Mouse (Mus musculus) kidney, embryonic 16.5 days (tissue): ENCODE data around the gene Hist1h1a. TPM values are rescaled to one million over a fixed set of nuclear protein-coding genes. Genes with fewer than 3 reads are reported as not detected.

Experiments
- ATAC-seq: fragments of 200-750 bp; cut with Nextera tagmentation; 2 replicates; pipeline ENCODE4 v1.8.0; 2017; ENCODE audit warnings: moderate TSS enrichment; ENCODE audit not compliant: low FRiP score, low TSS enrichment
- H3K27ac ChIP-seq: fragments of 300-500 bp; sonication (generic); 2 replicates; pipeline ENCODE4 v1.5.1; 2014; ENCODE audit warnings: low read length
- H3K27me3 ChIP-seq: fragments of 300-500 bp; sonication (generic); 2 replicates; pipeline ENCODE4 v1.6.1; 2014; ENCODE audit warnings: low read length, control low read depth, mixed read lengths; ENCODE audit not compliant: insufficient read depth
- H3K36me3 ChIP-seq: fragments of 300-500 bp; sonication (generic); 2 replicates; pipeline ENCODE4 v1.6.1; 2014; ENCODE audit warnings: low read length, control low read depth, mixed read lengths; ENCODE audit not compliant: insufficient read depth
- H3K4me1 ChIP-seq: fragments of 300-500 bp; sonication (generic); 2 replicates; pipeline ENCODE4 v1.6.1; 2014; ENCODE audit warnings: low read length, control low read depth, mixed read lengths; ENCODE audit not compliant: insufficient read depth
- H3K4me2 ChIP-seq: fragments of 300-500 bp; sonication (generic); replicated peaks from 2 replicates; pipeline ENCODE4 v1.6.1; 2014; ENCODE audit warnings: low read depth, low read length
- H3K4me3 ChIP-seq: fragments of 300-500 bp; sonication (generic); 2 replicates; pipeline ENCODE4 v1.5.1; 2014; ENCODE audit warnings: mild to moderate bottlenecking, low read length
- H3K9ac ChIP-seq: fragments of 300-500 bp; sonication (generic); replicated peaks from 2 replicates; pipeline ENCODE4 v1.6.1; 2014; ENCODE audit warnings: low read length
- H3K9me3 ChIP-seq: fragments of 300-500 bp; sonication (generic); 2 replicates; pipeline ENCODE4 v1.6.1; 2016; ENCODE audit warnings: low read length, control low read depth
- WGBS: fragments of 180-500 bp; shearing (Covaris S2); extraction: QIAGEN DNeasy Blood & Tissue Kit; methylation state at CpG from one replicate; pipeline ENCODE4 v1.1.7; 2014; 5-methylcytosine and 5-hydroxymethylcytosine counted together
- polyA plus RNA-seq: library from polyadenylated mRNA; unstranded; fragments of >200 nt; fragmentation: Nextera tagmentation; extraction: Ambion mirVana; gene quantifications from 2 replicates; pipeline ENCODE4 v1.2.1, GENCODE M21; 2015

The Hist1h1a gene
- polyA plus RNA-seq, 1 experiment from 2014 or later = 1.7 TPM

DNA sequence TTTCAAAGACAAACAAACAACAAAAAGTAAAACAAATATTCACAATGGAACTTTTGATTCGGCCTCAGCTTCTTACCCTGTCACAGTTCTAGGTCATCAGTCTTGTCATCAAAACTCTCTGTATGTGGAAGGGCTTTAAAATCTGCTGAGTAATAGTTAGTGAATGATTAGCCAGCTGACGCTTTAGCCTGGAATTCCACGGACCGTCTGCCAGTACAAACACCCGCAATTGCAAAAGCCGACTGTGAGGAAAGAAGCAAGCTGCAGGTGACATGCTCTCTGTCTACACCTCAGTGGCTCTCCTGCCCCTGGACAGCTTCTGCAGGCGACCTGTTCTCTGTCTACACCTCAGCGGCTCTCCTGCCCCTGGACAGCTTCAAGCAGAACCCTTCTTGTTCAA lies 33.0 kb upstream of the Hist1h1a start:
- no peak overlapping the region for H3K9ac ChIP-seq
- no peaks in the 10 kb centered on the region for H3K27me3 ChIP-seq
- WGBS = 20% methylated on average over 8 of the region's 8 CpGs
- peak overlapping the region; percentile 6; the same call in 1 of the 2 replicates for H3K4me2 ChIP-seq
- no peaks in the 10 kb centered on the region for H3K36me3 ChIP-seq
- peaks cover 3% of the 10 kb centered on the region; the same call in 1 of the 2 replicates for H3K4me1 ChIP-seq
- H3K9me3 ChIP-seq = no peaks in the 10 kb centered on the region
- H3K27ac ChIP-seq = 0 out of 2 replicates have a peak overlapping the region, but pooled peaks have one; percentile 32
- peak; percentile 81 for ATAC-seq
- H3K4me3 ChIP-seq = no peak overlapping the region

DNA sequence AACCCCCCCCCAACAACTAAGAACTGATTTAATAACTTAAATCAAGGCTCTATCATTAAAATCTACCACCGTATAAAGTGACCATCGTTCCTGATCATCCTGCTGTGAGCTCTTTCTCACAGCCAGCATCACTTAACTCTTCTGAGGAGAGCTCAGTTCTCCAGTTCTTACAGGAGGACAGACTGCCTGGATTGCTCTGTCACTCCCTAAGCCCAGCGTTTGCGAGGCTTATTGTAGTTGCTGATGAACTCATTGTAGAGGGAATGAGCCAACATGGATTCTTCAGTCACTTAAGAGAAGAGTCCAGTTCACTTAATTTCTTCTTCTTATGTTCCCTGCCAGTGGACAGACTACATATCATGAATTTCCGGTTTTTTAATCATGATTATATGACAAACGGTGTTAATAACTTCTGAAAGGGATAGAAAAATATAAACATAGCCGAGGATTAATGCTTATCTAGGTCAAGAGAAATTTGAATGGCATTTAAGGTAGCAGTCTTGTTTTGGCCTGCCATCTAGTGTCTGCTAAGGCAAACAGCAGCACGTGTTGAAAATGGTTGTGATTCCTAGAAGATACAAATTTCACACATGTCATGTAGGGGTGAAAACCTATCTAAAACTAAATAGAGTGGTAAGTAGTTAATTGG lies 31.2 kb upstream of the Hist1h1a start:
- Histone ChIP-seq H3K27me3 (no peaks in the 10 kb centered on the region), H3K4me3 (no peak overlapping the region), H3K4me2 (no peak overlapping the region), H3K36me3 (no peaks in the 10 kb centered on the region), H3K4me1 (peaks cover 3% of the 10 kb centered on the region; the same call in 1 of the 2 replicates), H3K9ac (no peak overlapping the region), H3K9me3 (no peaks in the 10 kb centered on the region), H3K27ac (no peak overlapping the region)
- 24% methylated on average over 8 of the region's 8 CpGs for WGBS
- no peak for ATAC-seq

DNA sequence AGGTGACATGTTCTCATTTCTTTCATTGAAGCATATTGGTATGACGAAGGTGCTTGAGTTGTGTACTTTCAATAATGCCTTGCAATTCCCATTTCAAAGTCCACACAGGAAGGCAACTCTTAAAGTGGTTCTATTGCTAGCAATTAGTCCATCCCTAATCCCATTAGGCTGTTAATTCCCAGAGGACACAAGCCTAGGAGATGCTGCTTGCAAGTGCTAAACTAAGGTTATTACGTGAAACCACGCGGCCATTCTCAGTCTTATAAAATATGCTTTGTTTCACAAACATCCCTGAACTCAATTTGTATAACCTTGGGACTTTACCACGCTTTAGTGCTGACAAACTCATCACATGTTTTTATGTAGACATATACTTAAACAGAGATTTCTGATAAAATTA lies 26.4 kb upstream of the Hist1h1a start:
- H3K27ac ChIP-seq = no peak overlapping the region
- H3K36me3 ChIP-seq = no peaks in the 10 kb centered on the region
- H3K27me3 ChIP-seq = no peaks in the 10 kb centered on the region
- ATAC-seq = no peak
- H3K4me2 ChIP-seq = no peak overlapping the region
- H3K4me1 ChIP-seq = peaks cover 13% of the 10 kb centered on the region
- no peak overlapping the region for H3K4me3 ChIP-seq
- H3K9ac ChIP-seq = 0 out of 2 replicates have a peak overlapping the region, but pooled peaks have one; percentile 11
- no peaks in the 10 kb centered on the region for H3K9me3 ChIP-seq
- 77% methylated on average over 5 of the region's 5 CpGs for WGBS

DNA sequence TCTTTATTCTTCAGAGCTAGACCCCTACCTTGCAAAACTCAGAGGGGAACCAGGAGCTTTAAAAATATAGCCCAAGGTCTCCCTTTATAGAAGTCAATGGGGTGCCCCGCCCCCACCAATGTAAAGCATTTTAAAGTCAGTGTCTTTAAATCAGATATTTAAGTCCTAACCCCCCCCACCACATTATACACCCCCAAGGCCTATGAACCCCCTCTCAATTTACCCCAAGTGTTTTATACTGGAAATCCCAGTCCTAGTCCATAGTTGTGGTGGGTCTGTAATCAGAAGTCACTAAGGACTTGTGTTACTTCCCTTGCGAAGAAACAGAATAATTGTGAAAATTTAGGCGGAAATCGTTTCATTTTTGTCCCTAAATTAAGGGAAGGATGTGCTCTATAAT lies 25.4 kb upstream of the Hist1h1a start:
- Histone ChIP-seq H3K36me3 (no peaks in the 10 kb centered on the region), H3K27me3 (no peaks in the 10 kb centered on the region), H3K9me3 (no peaks in the 10 kb centered on the region), H3K27ac (peak overlapping the region; percentile 99), H3K4me2 (peak overlapping the region; percentile 84), H3K9ac (peak overlapping the region; percentile 82), H3K4me3 (peak overlapping the region; percentile 58), H3K4me1 (peaks cover 13% of the 10 kb centered on the region)
- WGBS = 29% methylated on average over 4 of the region's 4 CpGs
- ATAC-seq = no peak

DNA sequence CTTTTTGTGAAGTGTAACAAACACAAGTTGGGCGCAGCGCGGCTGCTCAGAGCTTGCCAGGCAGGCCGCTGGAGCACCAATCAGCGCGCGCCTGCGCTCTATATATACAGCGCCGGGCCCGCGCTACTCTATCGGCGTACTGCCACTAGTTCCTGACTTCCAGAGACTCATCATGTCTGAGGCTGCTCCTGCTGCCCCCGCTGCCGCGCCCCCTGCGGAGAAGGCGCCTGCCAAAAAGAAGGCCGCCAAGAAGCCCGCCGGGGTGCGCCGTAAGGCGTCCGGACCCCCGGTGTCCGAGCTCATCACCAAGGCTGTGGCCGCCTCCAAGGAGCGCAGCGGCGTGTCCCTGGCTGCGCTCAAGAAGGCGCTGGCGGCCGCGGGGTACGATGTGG lies 24.8 kb upstream of the Hist1h1a start, which contains the start of gene Hist1h1c:
Hist1h1c (plus strand) TSS at position 132 of the 392 bp plus-strand sequence.
- Histone ChIP-seq H3K27me3 (no peaks in the 10 kb centered on the region), H3K4me1 (peaks cover 13% of the 10 kb centered on the region), H3K4me3 (peak within 1 kb of the TSS; percentile 58), H3K4me2 (peak within 1 kb of the TSS; percentile 84), H3K27ac (peak within 1 kb of the TSS; percentile 99), H3K9ac (peak within 1 kb of the TSS; percentile 82), H3K9me3 (no peaks in the 10 kb centered on the region), H3K36me3 (no peaks in the 10 kb centered on the region)
- under 1% methylated on average over 32 of the region's 38 CpGs for WGBS
- ATAC-seq = peak; percentile 95

DNA sequence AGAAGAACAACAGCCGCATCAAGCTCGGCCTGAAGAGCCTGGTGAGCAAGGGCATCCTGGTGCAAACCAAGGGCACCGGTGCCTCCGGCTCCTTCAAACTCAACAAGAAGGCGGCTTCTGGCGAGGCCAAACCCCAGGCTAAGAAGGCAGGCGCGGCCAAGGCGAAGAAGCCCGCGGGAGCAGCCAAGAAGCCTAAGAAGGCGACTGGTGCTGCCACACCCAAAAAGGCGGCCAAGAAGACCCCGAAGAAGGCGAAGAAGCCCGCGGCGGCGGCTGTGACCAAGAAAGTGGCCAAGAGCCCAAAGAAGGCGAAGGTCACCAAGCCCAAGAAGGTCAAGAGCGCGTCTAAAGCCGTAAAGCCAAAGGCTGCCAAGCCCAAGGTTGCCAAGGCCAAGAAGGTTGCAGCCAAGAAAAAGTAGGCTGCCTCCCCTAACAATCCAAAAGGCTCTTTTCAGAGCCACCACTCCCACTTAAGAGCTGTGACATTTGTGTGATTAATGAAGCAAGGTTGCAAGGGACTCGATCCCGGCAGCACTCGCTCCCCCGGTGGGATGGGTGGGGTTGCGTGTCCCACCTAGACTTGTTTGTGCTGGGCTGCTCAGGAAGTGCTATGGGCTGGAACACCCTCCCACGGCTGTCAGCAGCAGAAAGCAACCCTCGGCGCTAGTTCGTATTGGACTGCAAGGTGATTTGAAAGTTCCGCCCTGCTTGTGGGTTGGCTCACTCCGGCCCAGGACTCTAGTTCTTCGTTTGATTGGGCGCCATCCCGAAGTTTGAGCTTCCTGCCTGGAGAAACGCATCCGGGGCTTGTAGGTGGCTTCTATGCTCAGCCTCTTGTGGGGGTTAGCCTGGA lies 24.2 kb upstream of the Hist1h1a start:
- Histone ChIP-seq H3K9me3 (no peaks in the 10 kb centered on the region), H3K9ac (peak overlapping the region; percentile 82), H3K36me3 (no peaks in the 10 kb centered on the region), H3K27me3 (no peaks in the 10 kb centered on the region), H3K4me3 (peak overlapping the region; percentile 58), H3K4me1 (peaks cover 14% of the 10 kb centered on the region), H3K4me2 (peak overlapping the region; percentile 84), H3K27ac (peak overlapping the region; percentile 99)
- ATAC-seq = peak; percentile 95
- under 1% methylated on average over 39 of the region's 39 CpGs for WGBS

DNA sequence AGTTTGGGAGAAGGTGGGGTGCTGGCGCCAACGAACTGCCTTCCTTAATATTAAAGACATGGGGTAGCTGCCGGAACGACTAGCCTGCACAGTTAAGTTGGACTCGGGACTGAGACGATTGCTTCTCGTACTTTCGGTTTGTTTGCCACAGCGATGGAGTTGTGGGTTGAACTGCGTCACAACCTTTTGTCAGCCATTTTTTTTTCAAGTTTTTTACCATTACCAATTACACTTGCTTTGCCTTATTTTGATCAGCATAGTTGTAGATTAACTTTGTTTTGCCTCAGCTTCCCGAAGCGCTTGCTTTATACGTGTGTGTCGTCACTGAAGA lies 23.6 kb upstream of the Hist1h1a start:
- Histone ChIP-seq H3K4me2 (peak overlapping the region; percentile 84), H3K9ac (peak overlapping the region; percentile 82), H3K4me1 (peaks cover 18% of the 10 kb centered on the region), H3K27me3 (no peaks in the 10 kb centered on the region), H3K4me3 (peak overlapping the region; percentile 58), H3K36me3 (no peaks in the 10 kb centered on the region), H3K27ac (peak overlapping the region; percentile 99), H3K9me3 (no peaks in the 10 kb centered on the region)
- no peak for ATAC-seq
- WGBS = under 1% methylated on average over 14 of the region's 14 CpGs

DNA sequence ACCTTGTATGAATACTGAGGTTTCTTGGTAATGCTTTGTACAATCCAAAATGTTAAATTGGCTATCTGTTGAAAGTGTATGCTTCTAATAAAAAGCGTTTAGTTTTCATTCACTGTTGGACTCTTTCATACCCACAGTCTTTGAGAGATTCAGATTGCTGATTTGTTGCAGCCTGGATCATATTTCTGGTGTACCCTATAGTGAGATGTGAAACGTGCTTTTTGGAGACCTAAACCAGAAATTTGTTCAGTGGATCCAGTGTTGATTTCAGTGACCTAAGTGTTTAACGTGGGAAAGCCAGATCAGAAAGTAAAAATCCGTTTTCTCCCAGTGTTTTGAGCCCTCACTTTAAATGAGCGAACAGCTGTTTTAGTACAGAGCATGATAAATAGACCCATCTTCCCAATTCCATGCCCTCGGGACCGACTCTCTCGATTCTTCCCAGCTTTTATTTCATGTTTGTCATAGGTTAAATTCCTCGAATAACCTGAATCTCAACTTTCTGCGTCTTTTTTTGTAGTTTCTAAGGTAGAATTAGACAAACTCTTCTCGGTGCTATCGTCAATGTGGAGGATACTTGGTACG lies 23.1 kb upstream of the Hist1h1a start:
- no peak for ATAC-seq
- Histone ChIP-seq H3K4me2 (peak overlapping the region; percentile 84), H3K36me3 (no peaks in the 10 kb centered on the region), H3K9me3 (no peaks in the 10 kb centered on the region), H3K4me1 (peaks cover 18% of the 10 kb centered on the region), H3K4me3 (peak overlapping the region; percentile 58), H3K9ac (peak overlapping the region; percentile 82), H3K27me3 (no peaks in the 10 kb centered on the region), H3K27ac (peak overlapping the region; percentile 99)
- 23% methylated on average over 13 of the region's 13 CpGs for WGBS

DNA sequence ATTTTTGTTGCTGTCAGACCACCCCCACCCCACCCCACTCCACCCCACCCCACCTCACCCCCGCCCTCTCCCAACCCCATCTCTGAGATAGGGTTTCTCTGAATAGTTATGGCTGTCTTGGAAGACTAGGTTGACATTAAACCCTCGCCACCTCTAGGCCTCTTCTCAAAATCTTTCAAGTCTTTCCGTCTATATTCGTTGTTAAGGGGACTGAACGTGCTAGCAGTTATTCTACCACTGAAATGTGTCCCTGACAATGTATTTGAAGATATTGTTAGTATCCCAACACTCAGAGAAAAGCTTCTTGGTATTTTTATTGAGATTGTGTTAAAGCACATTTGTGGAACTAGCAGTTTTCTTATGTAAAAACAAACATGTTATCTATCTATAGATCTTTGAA lies 22.6 kb upstream of the Hist1h1a start:
- no peak for ATAC-seq
- Histone ChIP-seq H3K9me3 (no peaks in the 10 kb centered on the region), H3K27me3 (no peaks in the 10 kb centered on the region), H3K4me1 (peaks cover 18% of the 10 kb centered on the region), H3K4me3 (peak overlapping the region; percentile 58; the same call in 1 of the 2 replicates), H3K4me2 (peak overlapping the region; percentile 84), H3K27ac (no peak overlapping the region; the same call in 1 of the 2 replicates), H3K9ac (no peak overlapping the region), H3K36me3 (no peaks in the 10 kb centered on the region)
- 59% methylated on average over 5 of the region's 5 CpGs for WGBS
